Mouse (Mus musculus) liver, postnatal 0 days (tissue): Measurements from ENCODE around the gene Mia. TPM values are rescaled to one million over a fixed set of nuclear protein-coding genes. Genes with fewer than 3 reads are reported as not detected.
A peak's percentile ranks its signal among the peaks of the same experiment; 100 is the strongest.

Source experiments
- ATAC-seq: fragments of 200-750 bp; cut with Nextera tagmentation; 2 replicates; pipeline ENCODE4 v1.8.0; 2017; ENCODE audit warnings: mild to moderate bottlenecking, moderate library complexity
- DNase-seq: peaks from one replicate; pipeline ENCODE4 v3.0.0-alpha.2; 2016
- H3K27ac ChIP-seq: fragments of 300-500 bp; sonication (generic); 2 replicates; pipeline ENCODE4 v1.5.1; 2014; ENCODE audit warnings: antibody characterized with exemption, moderate library complexity, mild to moderate bottlenecking, low read depth
- H3K27me3 ChIP-seq: fragments of 300-500 bp; sonication (generic); 2 replicates; pipeline ENCODE4 v1.6.1; 2014; ENCODE audit warnings: low read length, control low read depth, mixed read lengths; ENCODE audit not compliant: insufficient read depth
- H3K36me3 ChIP-seq: fragments of 300-500 bp; sonication (generic); replicated peaks from 2 replicates; pipeline ENCODE4 v1.6.1; 2014; ENCODE audit warnings: mild to moderate bottlenecking, control low read depth, low read length, moderate library complexity, mixed read lengths; ENCODE audit not compliant: insufficient read depth
- H3K4me1 ChIP-seq: fragments of 300-500 bp; sonication (generic); 2 replicates; pipeline ENCODE4 v1.6.1; 2014; ENCODE audit warnings: antibody characterized with exemption, mild to moderate bottlenecking, control low read depth; ENCODE audit not compliant: insufficient read depth
- H3K4me2 ChIP-seq: fragments of 300-500 bp; sonication (generic); 2 replicates; pipeline ENCODE4 v1.6.1; 2014; ENCODE audit warnings: low read depth, mild to moderate bottlenecking, low read length, moderate library complexity, mixed read lengths
- H3K4me3 ChIP-seq: fragments of 300-500 bp; sonication (generic); 2 replicates; pipeline ENCODE4 v1.5.1; 2014; ENCODE audit warnings: low read depth, low read length
- H3K9ac ChIP-seq: fragments of 300-500 bp; sonication (generic); replicated peaks from 2 replicates; pipeline ENCODE4 v1.6.1; 2014; ENCODE audit warnings: mild to moderate bottlenecking, moderate library complexity
- H3K9me3 ChIP-seq: fragments of 300-500 bp; sonication (generic); 2 replicates; pipeline ENCODE4 v1.6.1; 2016; ENCODE audit warnings: mild to moderate bottlenecking, control low read depth, low read length, mixed read lengths
- CTCF ChIP-seq: sonication (generic); IDR thresholded peaks from 2 replicates; pipeline ENCODE4 v1.5.1; 2016; ENCODE audit warnings: antibody characterized with exemption, low read depth
- EP300 ChIP-seq: IDR thresholded peaks from 2 replicates; pipeline ENCODE4 v1.6.1; 2016; ENCODE audit warnings: antibody characterized with exemption, low read depth, mild to moderate bottlenecking
- WGBS: fragments of 180-500 bp; shearing (Covaris S2); extraction: QIAGEN DNeasy Blood & Tissue Kit; methylation state at CpG from one replicate; pipeline ENCODE4 v1.1.7; 2014; ENCODE audit not compliant: insufficient replicate concordance; 5-methylcytosine and 5-hydroxymethylcytosine counted together
- polyA plus RNA-seq: library from polyadenylated mRNA; unstranded; fragments of >200 nt; fragmentation: Nextera tagmentation; extraction: Ambion mirVana; gene quantifications from 2 replicates; pipeline ENCODE4 v1.2.1, GENCODE M21; 2015

Mia gene
- polyA plus RNA-seq, 1 experiment from 2014 or later, result 0.99 TPM

- DNase-seq (peak; percentile 71), ATAC-seq (no peak)
- 56% methylated on average over 5 of the region's 5 CpGs for WGBS
- no peaks in the 10 kb centered on the region for H3K27me3 ChIP-seq
- H3K9ac ChIP-seq, result no peak overlapping the region
- TF ChIP-seq EP300 (no peak), CTCF (no peak)
- H3K4me3 ChIP-seq, result no peak overlapping the region
- peak overlapping the region; percentile 0; the same call in 1 of the 2 replicates for H3K4me2 ChIP-seq
- H3K36me3 ChIP-seq, result peaks cover 4% of the 10 kb centered on the region
- peak overlapping the region; percentile 87; the same call in 1 of the 2 replicates for H3K27ac ChIP-seq
- H3K9me3 ChIP-seq, result no peaks in the 10 kb centered on the region
- H3K4me1 ChIP-seq, result peaks cover 21% of the 10 kb centered on the region
Observed at GRCm38 (mm10) chr7:27180036-27180435, 921 bp downstream of the Mia start.

DNA sequence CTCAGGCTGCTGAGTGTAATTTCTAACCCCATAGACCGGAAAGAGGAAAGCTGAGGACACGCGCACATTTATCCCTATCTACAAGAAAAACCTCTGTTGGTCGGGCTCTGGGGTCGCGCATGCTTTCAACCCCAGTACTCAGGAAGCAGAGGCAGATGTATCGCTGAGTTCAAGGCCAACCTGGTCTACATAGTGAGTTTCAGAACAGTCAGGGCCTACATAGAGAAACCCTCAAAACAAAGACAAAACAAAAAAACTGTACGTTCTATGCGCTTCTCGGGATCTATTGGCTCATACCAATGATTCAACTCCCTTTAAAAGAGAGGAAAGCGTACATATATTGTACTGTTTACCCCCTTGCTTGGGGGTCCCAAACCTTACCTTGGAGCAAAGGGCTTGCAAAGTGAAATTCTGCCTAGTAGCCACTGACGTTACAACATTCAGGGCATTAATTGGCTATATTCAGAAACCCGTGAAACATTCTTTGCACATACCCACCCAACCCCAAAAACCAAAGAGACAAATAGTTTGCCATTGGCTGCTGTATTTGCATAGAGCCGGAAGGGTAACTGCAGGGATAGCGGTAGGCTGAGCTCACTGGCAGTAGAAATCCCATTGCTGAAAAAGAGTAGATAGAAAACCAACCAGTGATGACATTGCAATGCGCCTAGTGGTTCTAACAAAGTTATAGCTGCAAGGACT, 1.6 kb downstream of the Mia start:
- Histone ChIP-seq H3K4me1 (peaks cover 21% of the 10 kb centered on the region), H3K27me3 (no peaks in the 10 kb centered on the region), H3K27ac (peak overlapping the region; percentile 87; the same call in 1 of the 2 replicates), H3K9ac (no peak overlapping the region), H3K4me3 (peak overlapping the region; percentile 67), H3K9me3 (no peaks in the 10 kb centered on the region), H3K36me3 (peaks cover 6% of the 10 kb centered on the region), H3K4me2 (peak overlapping the region; percentile 73)
- ATAC-seq (no peak), DNase-seq (no peak)
- 43% methylated on average over 16 of the region's 16 CpGs for WGBS
- no peak for TF ChIP-seq EP300
- TF ChIP-seq CTCF, result no peak

GRCm38 (mm10) chr7:27178324-27179216, 2.4 kb downstream of the Mia start, which contains the start of gene Rab4b:
Rab4b (minus strand) TSS chr7:27178896.
- DNase-seq (peak; percentile 99), ATAC-seq (peak; percentile 94)
- under 1% methylated on average over 51 of the region's 53 CpGs for WGBS
- Histone ChIP-seq H3K9me3 (no peaks in the 10 kb centered on the region), H3K27ac (peak within 1 kb of the TSS; percentile 87), H3K27me3 (no peaks in the 10 kb centered on the region), H3K4me3 (peak within 1 kb of the TSS; percentile 67), H3K4me1 (peaks cover 21% of the 10 kb centered on the region), H3K36me3 (0 out of 2 replicates have a peak, but pooled peaks cover 7% of the 10 kb centered on the region), H3K9ac (peak within 1 kb of the TSS; percentile 63), H3K4me2 (peak within 1 kb of the TSS; percentile 73)
- TF ChIP-seq EP300 (peak; percentile 50; the same call in 1 of the 2 replicates), CTCF (peak; percentile 74)

DNA sequence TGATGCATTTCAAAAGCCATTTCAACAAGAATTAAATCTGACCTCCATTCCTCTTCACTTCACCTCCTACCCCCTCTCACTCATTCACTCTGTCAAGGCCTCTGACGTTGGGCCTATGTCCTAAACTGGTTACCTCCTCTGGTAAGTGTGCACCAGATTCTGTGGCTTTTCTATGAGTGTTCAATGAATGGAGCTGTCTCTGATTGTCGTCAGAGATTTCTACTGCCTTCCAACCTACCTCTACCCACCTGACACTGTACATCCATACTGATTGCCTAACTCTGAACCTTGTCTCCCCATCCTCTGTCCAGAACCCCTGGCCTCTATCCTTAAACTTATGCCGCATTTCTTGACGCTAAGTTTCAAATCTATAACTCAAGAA, 3.0 kb downstream of the Mia start:
- H3K27ac ChIP-seq, result peak overlapping the region; percentile 87
- H3K9me3 ChIP-seq, result no peaks in the 10 kb centered on the region
- peaks cover 9% of the 10 kb centered on the region; the same call in 1 of the 2 replicates for H3K36me3 ChIP-seq
- peaks cover 21% of the 10 kb centered on the region for H3K4me1 ChIP-seq
- ATAC-seq (peak; percentile 27), DNase-seq (no peak)
- no peak for TF ChIP-seq CTCF
- TF ChIP-seq EP300, result no peak; the same call in 1 of the 2 replicates
- H3K9ac ChIP-seq, result peak overlapping the region; percentile 63; the same call in 1 of the 2 replicates
- H3K4me3 ChIP-seq, result peak overlapping the region; percentile 67
- WGBS, result 20% methylated on average over 4 of the region's 4 CpGs
- H3K4me2 ChIP-seq, result peak overlapping the region; percentile 73
- H3K27me3 ChIP-seq, result no peaks in the 10 kb centered on the region

- no peaks in the 10 kb centered on the region for H3K9me3 ChIP-seq
- H3K27ac ChIP-seq, result no peak overlapping the region
- no peak for ATAC-seq
- H3K9ac ChIP-seq, result no peak overlapping the region
- 85% methylated on average over 7 of the region's 7 CpGs for WGBS
- DNase-seq, result no peak
- H3K4me1 ChIP-seq, result peaks cover 16% of the 10 kb centered on the region
- H3K27me3 ChIP-seq, result no peaks in the 10 kb centered on the region
- no peak overlapping the region for H3K4me2 ChIP-seq
- H3K36me3 ChIP-seq, result peaks cover 22% of the 10 kb centered on the region
- TF ChIP-seq CTCF (no peak), EP300 (no peak)
- no peak overlapping the region for H3K4me3 ChIP-seq
Observed at GRCm38 (mm10) chr7:27174896-27175295, 6.1 kb downstream of the Mia start.

GRCm38 (mm10) chr7:27174496-27174895, 6.5 kb downstream of the Mia start:
- peaks cover 22% of the 10 kb centered on the region for H3K36me3 ChIP-seq
- no peak overlapping the region for H3K4me2 ChIP-seq
- TF ChIP-seq EP300 (no peak), CTCF (no peak)
- DNase-seq (no peak), ATAC-seq (no peak)
- H3K9ac ChIP-seq, result no peak overlapping the region
- no peaks in the 10 kb centered on the region for H3K27me3 ChIP-seq
- no peak overlapping the region for H3K27ac ChIP-seq
- H3K4me1 ChIP-seq, result peaks cover 12% of the 10 kb centered on the region
- no peaks in the 10 kb centered on the region for H3K9me3 ChIP-seq
- H3K4me3 ChIP-seq, result no peak overlapping the region
- WGBS, result 85% methylated on average over 15 of the region's 15 CpGs
